Mouse (Mus musculus): ENCODE results near the gene Agap3. TPM values are rescaled to one million over a fixed set of nuclear protein-coding genes. Genes with fewer than 3 reads are reported as not detected.
A peak's percentile ranks its signal among the peaks of the same experiment; 100 is the strongest.

The Agap3 gene
- polyA plus RNA-seq, 1 experiment from 2014 or later, result 80.9 TPM

GRCm38 (mm10) chr5:24483326-24483725 is 31.3 kb downstream of the Agap3 start:
- WGBS, result 25% methylated on average over 11 of the region's 11 CpGs
- Histone ChIP-seq H3K36me3 (peaks cover 73% of the 10 kb centered on the region), H3K27ac (replicated peaks) (peak overlapping the region; percentile 42; the same call in 1 of the 2 replicates), H3K4me2 (no peak overlapping the region), H3K9ac (peak overlapping the region; percentile 27; the same call in 1 of the 2 replicates), H3K4me3 (no peak overlapping the region), H3K9me3 (no peaks in the 10 kb centered on the region), H3K4me1 (replicated peaks) (peaks cover 79% of the 10 kb centered on the region), H3K27me3 (no peaks in the 10 kb centered on the region)
- peak; percentile 5; the same call in 1 of the 2 replicates for ATAC-seq (ENCODE audit: low read depth)

- Histone ChIP-seq H3K27me3 (no peaks in the 10 kb centered on the region), H3K4me2 (peak overlapping the region; percentile 51), H3K9ac (peak overlapping the region; percentile 55; the same call in 1 of the 2 replicates), H3K9me3 (no peaks in the 10 kb centered on the region), H3K4me3 (peak overlapping the region; percentile 25), H3K27ac (replicated peaks) (peak overlapping the region; percentile 91), H3K36me3 (peaks cover 74% of the 10 kb centered on the region), H3K4me1 (replicated peaks) (peaks cover 96% of the 10 kb centered on the region)
- ATAC-seq (ENCODE audit: low read depth), result peak; percentile 60
- 13% methylated on average over 22 of the region's 22 CpGs for WGBS
Observed at GRCm38 (mm10) chr5:24484963-24485362, 33.0 kb downstream of the Agap3 start.

- no peak overlapping the region for H3K4me2 ChIP-seq
- H3K4me3 ChIP-seq, result no peak overlapping the region
- no peaks in the 10 kb centered on the region for H3K9me3 ChIP-seq
- no peak overlapping the region for H3K9ac ChIP-seq
- peaks cover 94% of the 10 kb centered on the region for H3K4me1 ChIP-seq (replicated peaks)
- no peaks in the 10 kb centered on the region for H3K27me3 ChIP-seq
- H3K36me3 ChIP-seq, result peaks cover 74% of the 10 kb centered on the region
- 2% methylated on average over 8 of the region's 8 CpGs for WGBS
- ATAC-seq (ENCODE audit: low read depth), result no peak
- H3K27ac ChIP-seq (replicated peaks), result peak overlapping the region; percentile 91
Observed at GRCm38 (mm10) chr5:24486097-24486496, 34.1 kb downstream of the Agap3 start.

- 89% methylated on average over 5 of the region's 5 CpGs for WGBS
- peaks cover 76% of the 10 kb centered on the region for H3K36me3 ChIP-seq
- H3K4me2 ChIP-seq, result no peak overlapping the region
- no peaks in the 10 kb centered on the region for H3K9me3 ChIP-seq
- H3K27me3 ChIP-seq, result no peaks in the 10 kb centered on the region
- H3K4me3 ChIP-seq, result no peak overlapping the region
- H3K4me1 ChIP-seq (replicated peaks), result peaks cover 94% of the 10 kb centered on the region
- H3K27ac ChIP-seq (replicated peaks), result peak overlapping the region; percentile 91; the same call in 1 of the 2 replicates
- no peak overlapping the region for H3K9ac ChIP-seq
- ATAC-seq (ENCODE audit: low read depth), result no peak
Observed at GRCm38 (mm10) chr5:24486738-24487137, 34.8 kb downstream of the Agap3 start.

- ATAC-seq (ENCODE audit: low read depth), result peak; percentile 58
- Histone ChIP-seq H3K27me3 (no peaks in the 10 kb centered on the region), H3K4me3 (no peak overlapping the region), H3K9ac (no peak overlapping the region), H3K4me1 (replicated peaks) (peaks cover 93% of the 10 kb centered on the region), H3K4me2 (no peak overlapping the region), H3K36me3 (peaks cover 82% of the 10 kb centered on the region), H3K9me3 (no peaks in the 10 kb centered on the region), H3K27ac (replicated peaks) (peak overlapping the region; percentile 90)
- 17% methylated on average over 14 of the region's 14 CpGs for WGBS
Observed at GRCm38 (mm10) chr5:24490413-24490920, 38.5 kb downstream of the Agap3 start.

- no peak overlapping the region for H3K4me2 ChIP-seq
- H3K36me3 ChIP-seq, result peaks cover 86% of the 10 kb centered on the region
- H3K27me3 ChIP-seq, result no peaks in the 10 kb centered on the region
- no peak for ATAC-seq (ENCODE audit: low read depth)
- no peaks in the 10 kb centered on the region for H3K9me3 ChIP-seq
- H3K4me3 ChIP-seq, result no peak overlapping the region
- peaks cover 93% of the 10 kb centered on the region for H3K4me1 ChIP-seq (replicated peaks)
- no peak overlapping the region for H3K9ac ChIP-seq
- 84% methylated on average over 16 of the region's 16 CpGs for WGBS
- H3K27ac ChIP-seq (replicated peaks), result no peak overlapping the region
Observed at GRCm38 (mm10) chr5:24492546-24493285, 40.7 kb downstream of the Agap3 start.

- no peak overlapping the region for H3K9ac ChIP-seq
- 39% methylated on average over 15 of the region's 15 CpGs for WGBS
- no peaks in the 10 kb centered on the region for H3K27me3 ChIP-seq
- H3K27ac ChIP-seq (replicated peaks), result peak overlapping the region; percentile 84
- peak; percentile 15 for ATAC-seq (ENCODE audit: low read depth)
- H3K4me3 ChIP-seq, result no peak overlapping the region
- peaks cover 86% of the 10 kb centered on the region for H3K36me3 ChIP-seq
- H3K9me3 ChIP-seq, result no peaks in the 10 kb centered on the region
- H3K4me2 ChIP-seq, result no peak overlapping the region
- peaks cover 93% of the 10 kb centered on the region for H3K4me1 ChIP-seq (replicated peaks)
Observed at GRCm38 (mm10) chr5:24495019-24495418, 43.0 kb downstream of the Agap3 start.

GRCm38 (mm10) chr5:24496756-24497155 is 44.8 kb downstream of the Agap3 start:
- Histone ChIP-seq H3K4me3 (no peak overlapping the region), H3K27me3 (no peaks in the 10 kb centered on the region), H3K4me1 (replicated peaks) (peaks cover 89% of the 10 kb centered on the region), H3K27ac (replicated peaks) (peak overlapping the region; percentile 84), H3K4me2 (no peak overlapping the region), H3K9me3 (no peaks in the 10 kb centered on the region), H3K9ac (peak overlapping the region; percentile 47; the same call in 1 of the 2 replicates), H3K36me3 (peaks cover 87% of the 10 kb centered on the region)
- WGBS, result 45% methylated on average over 6 of the region's 6 CpGs
- ATAC-seq (ENCODE audit: low read depth), result no peak

GRCm38 (mm10) chr5:24497526-24497925 is 45.5 kb downstream of the Agap3 start:
- H3K4me3 ChIP-seq, result no peak overlapping the region
- peaks cover 88% of the 10 kb centered on the region for H3K36me3 ChIP-seq
- peaks cover 82% of the 10 kb centered on the region for H3K4me1 ChIP-seq (replicated peaks)
- 51% methylated on average over 12 of the region's 12 CpGs for whole genome bisulfite sequencing
- peak overlapping the region; percentile 31; the same call in 1 of the 2 replicates for H3K9ac ChIP-seq
- no peaks in the 10 kb centered on the region for H3K9me3 ChIP-seq
- no peak overlapping the region for H3K4me2 ChIP-seq
- H3K27ac ChIP-seq (replicated peaks), result peak overlapping the region; percentile 84; the same call in 1 of the 2 replicates
- H3K27me3 ChIP-seq, result no peaks in the 10 kb centered on the region
- ATAC-seq (ENCODE audit: low read depth), result no peak

GRCm38 (mm10) chr5:24499113-24499512 is 47.1 kb downstream of the Agap3 start:
- Histone ChIP-seq H3K27me3 (peaks cover 8% of the 10 kb centered on the region), H3K27ac (replicated peaks) (0 out of 2 replicates have a peak overlapping the region, but pooled peaks have one; percentile 68), H3K9me3 (no peaks in the 10 kb centered on the region), H3K4me2 (no peak overlapping the region), H3K9ac (no peak overlapping the region), H3K4me1 (replicated peaks) (peaks cover 70% of the 10 kb centered on the region), H3K4me3 (no peak overlapping the region), H3K36me3 (peaks cover 78% of the 10 kb centered on the region)
- no peak for ATAC-seq (ENCODE audit: low read depth)
- WGBS, result 34% methylated on average over 10 of the region's 10 CpGs

GRCm38 (mm10) chr5:24500851-24501250 is 48.9 kb downstream of the Agap3 start:
- peaks cover 70% of the 10 kb centered on the region for H3K36me3 ChIP-seq
- H3K4me2 ChIP-seq, result no peak overlapping the region
- no peak for ATAC-seq (ENCODE audit: low read depth)
- no peaks in the 10 kb centered on the region for H3K9me3 ChIP-seq
- H3K9ac ChIP-seq, result no peak overlapping the region
- WGBS, result 76% methylated on average over 11 of the region's 11 CpGs
- no peak overlapping the region for H3K4me3 ChIP-seq
- peaks cover 22% of the 10 kb centered on the region for H3K27me3 ChIP-seq
- H3K4me1 ChIP-seq (replicated peaks), result peaks cover 65% of the 10 kb centered on the region
- no peak overlapping the region; the same call in 1 of the 2 replicates for H3K27ac ChIP-seq (replicated peaks)

GRCm38 (mm10) chr5:24502786-24503185 is 50.8 kb downstream of the Agap3 start:
- Histone ChIP-seq H3K9me3 (no peaks in the 10 kb centered on the region), H3K9ac (no peak overlapping the region), H3K4me2 (no peak overlapping the region), H3K4me3 (no peak overlapping the region), H3K27me3 (peaks cover 22% of the 10 kb centered on the region), H3K4me1 (replicated peaks) (peaks cover 46% of the 10 kb centered on the region), H3K36me3 (peaks cover 54% of the 10 kb centered on the region), H3K27ac (replicated peaks) (no peak overlapping the region)
- WGBS, result 70% methylated on average over 4 of the region's 4 CpGs
- ATAC-seq (ENCODE audit: low read depth), result no peak

Measured in neural tube, embryonic 13.5 days (tissue).